ENCODE assay signal across 7 mouse cellular contexts in the genomic region with DNA sequence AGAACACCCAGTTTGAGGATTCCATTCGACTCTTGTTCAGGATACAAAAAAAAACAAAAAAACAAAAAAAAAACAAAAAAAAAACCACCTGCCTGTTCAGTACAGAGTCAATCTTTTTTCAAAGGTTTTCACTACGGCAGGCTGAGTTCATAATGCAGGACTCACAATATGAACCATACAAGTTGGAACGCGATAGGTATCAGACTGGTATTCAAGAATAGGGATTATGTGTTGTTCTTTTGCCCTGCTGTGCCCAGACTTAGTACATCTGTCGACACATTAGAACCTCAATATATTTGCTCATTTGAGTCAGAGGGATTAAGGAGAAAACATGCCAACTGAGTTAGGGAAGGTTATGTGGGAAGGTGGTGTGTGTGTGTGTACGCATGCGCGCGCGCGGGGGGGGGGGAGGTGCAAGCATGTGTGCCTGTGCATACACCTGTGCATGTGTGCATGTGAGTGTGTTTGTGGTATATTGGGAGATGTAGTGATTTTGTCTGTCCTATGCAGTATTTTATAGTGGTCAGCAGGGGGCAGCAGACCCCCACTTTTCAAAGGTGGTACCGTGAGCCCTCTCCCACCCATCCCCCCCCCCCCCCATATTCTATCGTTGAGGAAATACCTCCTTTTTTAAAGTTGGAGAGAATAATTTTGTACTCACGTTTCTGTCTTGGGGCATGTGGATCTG. TPM values are rescaled to one million over a fixed set of nuclear protein-coding genes. Genes with fewer than 3 reads are reported as not detected.
DNase-seq lines count a peak whose midpoint lies in the region; ATAC-seq and TF ChIP-seq lines count a peak whose summit lies in the region.

No protein-coding gene starts in this region.

- H3K9ac ChIP-seq in midbrain, embryonic 14.5 days (replicated peaks; ENCODE audit: low read length): no peak overlapping the region

- H3K36me3 ChIP-seq in midbrain, embryonic 14.5 days (ENCODE audit: control insufficient read depth, insufficient read depth, low read length): 0 out of 2 replicates have a peak, but pooled peaks cover 3% of the 10 kb centered on the region

- peaks cover 14% of the 10 kb centered on the region for H3K4me1 ChIP-seq in midbrain, embryonic 14.5 days (ENCODE audit: control insufficient read depth, insufficient read depth, low read length)

- no peaks in the 10 kb centered on the region for H3K27me3 ChIP-seq in midbrain, embryonic 14.5 days (ENCODE audit: control insufficient read depth, insufficient read depth, low read length)

- no peak overlapping the region for H3K4me3 ChIP-seq in layer of hippocampus, adult 2 months
- H3K4me3 ChIP-seq in midbrain, embryonic 14.5 days (replicated peaks; ENCODE audit: low read depth, low read length): no peak overlapping the region

- no peak overlapping the region for H3K4me2 ChIP-seq in midbrain, embryonic 14.5 days (ENCODE audit: low read length)

- H3K9me3 ChIP-seq in midbrain, embryonic 14.5 days (ENCODE audit: control insufficient read depth, low read length): no peaks in the 10 kb centered on the region

- WGBS in midbrain, embryonic 14.5 days: 65% methylated on average over 14 of the region's 14 CpGs

- peak; percentile 71 for TF ChIP-seq CTCF in layer of hippocampus, adult 2 months (conservative IDR thresholded peaks at IDR 0.05)

- peak; percentile 48 for ATAC-seq in midbrain, embryonic 14.5 days (ENCODE audit: low FRiP score, low TSS enrichment)

- no peak overlapping the region for H3K27ac ChIP-seq in layer of hippocampus, adult 2 months
- H3K27ac ChIP-seq in midbrain, embryonic 14.5 days (replicated peaks; ENCODE audit: low read depth, low read length): no peak overlapping the region

- DNase-seq in layer of hippocampus, adult 2 months (ENCODE audit: low spot score in 2 of 2): no peak
- no peak for DNase-seq in layer of hippocampus, adult 9-10 months (ENCODE audit: low spot score)
- peak; percentile 22 for DNase-seq in ES-CJ7 (ENCODE audit: low read depth, low spot score)
- peak; percentile 21 for DNase-seq in brain, adult 2 months (ENCODE audit: low read depth, low spot score)
- peak; percentile 69 for DNase-seq in midbrain, embryonic 14.5 days
- no peak for DNase-seq in urinary bladder, postnatal 10 days (ENCODE audit: low spot score)
- no peak for DNase-seq in frontal cortex, postnatal 36 days (ENCODE audit: low spot score in 2 of 2)

RNA-seq across cellular contexts. Expression of a gene that starts 49.3 kb away (rescaled TPM):
- 10 to 100 TPM; 37.7 to 37.9 TPM for total RNA-seq in layer of hippocampus, adult 2 months (2021)
- polyA plus RNA-seq in midbrain, embryonic 14.5 days (2014; fragmentation: Nextera tagmentation; extraction: Ambion mirVana): 45.7 and 50.1 TPM in 2 replicates

Comparison
In these comparisons a context has a peak if more than half of its experiments do, and no peak if none do; other contexts are left out.
1. DNase-seq: peak in ES-CJ7 (single experiment), brain, adult 2 months (single experiment) and midbrain, embryonic 14.5 days (single experiment); none in layer of hippocampus, adult 2 months (0 of 2), layer of hippocampus, adult 9-10 months (single experiment), urinary bladder, postnatal 10 days (single experiment) and frontal cortex, postnatal 36 days (0 of 2).